Mouse (Mus musculus) bone marrow macrophage, adult 2 months (primary cell): ENCODE results near the gene Rph3a. TPM values are rescaled to one million over a fixed set of nuclear protein-coding genes. Genes with fewer than 3 reads are reported as not detected.
"Not testable (repeated sequence)": the region's sequence is repeated elsewhere in the genome, so short reads cannot be mapped to it uniquely, and the experiment has no call there.

Experiments used
- H3K27ac ChIP-seq: 2 replicates; pipeline ENCODE4 v1.5.1; 2012; ENCODE audit warnings: low read depth, low read length; ENCODE audit not compliant: insufficient read depth
- H3K4me1 ChIP-seq: 2 replicates; pipeline ENCODE4 v1.6.1; 2012; ENCODE audit warnings: low read length; ENCODE audit not compliant: control insufficient read depth, insufficient read depth
- H3K4me3 ChIP-seq: 2 replicates; pipeline ENCODE4 v1.5.1; 2012; ENCODE audit warnings: mild to moderate bottlenecking, low read length, moderate library complexity; ENCODE audit not compliant: insufficient read depth
- CTCF ChIP-seq: IDR thresholded peaks from 2 replicates; pipeline ENCODE4 v1.5.1; 2012; ENCODE audit warnings: low read depth, mild to moderate bottlenecking, low read length, moderate library complexity
- POLR2A ChIP-seq: IDR thresholded peaks from 2 replicates; pipeline ENCODE4 v1.6.1; 2012; ENCODE audit warnings: mild to moderate bottlenecking, low read depth, low read length, borderline replicate concordance
- polyA plus RNA-seq: library from polyadenylated mRNA; stranded (reverse); fragments of >200 nt; gene quantifications from 2 replicates; pipeline ENCODE4 v1.2.4, GENCODE M21; 2012; ENCODE audit not compliant: missing spikeins, insufficient read depth, insufficient read length

Rph3a gene
- polyA plus RNA-seq, 1 experiment, result not detected

DNA sequence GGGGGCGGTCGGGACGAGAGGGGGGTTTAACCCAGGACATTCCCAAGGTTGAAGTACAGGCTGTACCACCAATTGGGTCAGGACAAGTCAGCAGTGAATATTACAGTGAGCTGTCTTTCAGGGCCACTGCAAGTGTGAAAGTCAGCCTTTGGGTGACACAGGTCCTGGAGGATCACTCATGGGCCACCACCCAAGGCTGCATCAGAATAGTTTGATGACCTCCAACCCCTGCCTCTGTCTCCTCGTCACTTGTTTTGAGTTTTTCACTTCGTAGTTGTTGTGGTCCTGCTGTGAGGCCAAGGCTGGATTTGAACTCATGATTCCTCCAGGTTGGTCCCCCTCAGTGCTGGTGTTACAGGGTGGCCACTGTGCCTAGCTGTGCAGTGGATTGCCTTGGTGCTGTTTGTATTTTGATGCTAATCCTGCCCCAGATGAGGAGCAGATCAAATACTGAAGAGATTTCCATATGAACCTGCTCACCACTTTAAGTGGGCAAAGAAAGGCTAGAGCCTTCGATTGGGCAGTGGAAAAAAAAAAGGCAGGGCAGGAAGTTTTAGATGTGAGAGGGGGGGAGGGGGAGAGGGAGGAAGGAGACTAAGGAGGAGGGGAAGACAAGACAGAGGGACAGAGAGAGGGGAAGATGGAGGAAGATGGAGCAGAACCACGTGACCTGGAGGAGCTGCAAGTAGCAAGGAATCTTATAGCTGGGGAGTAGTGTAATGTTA lies 101.5 kb downstream of the Rph3a start:
- TF ChIP-seq POLR2A (no peak), CTCF (no peak)
- no peak overlapping the region for H3K27ac ChIP-seq
- peaks cover 2% of the 10 kb centered on the region; the same call in 1 of the 2 replicates for H3K4me1 ChIP-seq
- no peak overlapping the region for H3K4me3 ChIP-seq

DNA sequence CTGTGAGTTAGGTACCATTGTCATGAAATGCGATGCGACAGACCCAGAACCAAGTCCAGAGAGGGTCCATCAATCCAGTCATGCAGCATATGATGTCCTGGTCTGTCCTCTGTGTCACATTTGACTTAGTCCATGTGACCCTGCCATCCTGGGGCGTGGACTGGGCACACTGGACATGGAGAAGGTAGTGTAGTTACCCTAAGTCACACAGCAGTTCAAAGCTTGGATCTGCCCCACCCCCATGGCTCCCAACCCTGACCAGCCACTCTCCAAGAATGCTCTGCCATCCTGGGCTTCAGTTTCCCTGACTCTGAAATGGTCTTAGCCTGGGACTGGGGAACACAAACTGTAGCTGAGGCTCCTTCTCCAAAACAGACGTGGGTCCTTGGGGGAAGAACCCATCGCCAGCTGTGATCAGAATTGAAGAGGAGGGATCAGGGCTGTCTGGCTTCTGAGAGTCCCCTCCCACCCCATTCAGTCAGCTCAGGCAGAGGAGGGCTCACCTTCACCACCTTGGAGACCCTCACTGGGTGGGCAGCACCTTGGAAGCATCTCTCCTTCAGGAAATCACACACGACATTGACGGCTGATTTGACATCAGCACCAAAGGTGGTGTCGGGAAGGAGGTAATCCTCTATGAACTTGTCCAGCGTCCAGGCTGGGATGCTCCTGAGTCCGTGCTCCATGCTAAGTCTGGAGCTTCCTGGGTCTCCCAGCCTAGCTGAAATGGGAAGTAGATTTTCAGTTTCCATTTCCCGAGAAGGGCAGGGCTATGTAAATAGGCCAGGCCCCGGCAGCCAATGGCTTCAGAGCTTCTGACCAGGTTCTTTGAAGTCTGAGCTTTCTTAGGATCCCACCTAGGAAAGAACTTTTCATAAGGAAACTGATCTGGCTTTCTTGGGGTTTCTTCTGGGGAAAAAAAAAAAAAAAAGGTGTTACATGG lies 102.8 kb downstream of the Rph3a start, which contains the start of gene Oas1a:
TSS of gene Oas1a (minus strand) at position 731 of the 943 bp plus-strand sequence.
- peak within 1 kb of the TSS; percentile 57 for H3K4me3 ChIP-seq
- not testable (repeated sequence) for H3K27ac ChIP-seq, H3K4me1 ChIP-seq

GRCm38 (mm10) chr5:120902056-120902455 lies 107.8 kb downstream of the Rph3a start:
- Histone ChIP-seq H3K27ac (no peak overlapping the region), H3K4me3 (no peak overlapping the region), H3K4me1 (peaks cover 2% of the 10 kb centered on the region; the same call in 1 of the 2 replicates)
- no peak for TF ChIP-seq CTCF
- TF ChIP-seq POLR2A, result no peak

DNA sequence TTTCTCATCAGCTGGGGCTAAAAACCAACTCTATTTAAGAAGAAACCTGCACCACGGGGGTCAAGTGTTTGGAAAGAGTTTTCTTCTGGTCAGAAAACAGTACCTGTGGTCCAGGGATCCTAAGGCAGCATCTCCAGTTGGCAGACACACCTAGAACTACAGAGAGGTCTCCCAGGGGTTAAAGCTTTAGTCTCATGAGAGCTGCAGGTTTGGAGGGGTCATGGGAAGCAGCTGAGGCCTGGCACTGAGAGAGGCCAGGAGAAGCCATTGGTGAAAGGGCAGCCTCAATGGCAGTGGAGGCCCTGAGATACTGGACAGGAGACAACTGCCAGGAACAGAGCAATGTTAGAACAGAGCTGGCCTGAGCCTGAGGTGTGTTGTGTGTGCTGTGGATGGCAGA lies 109.2 kb downstream of the Rph3a start:
- Histone ChIP-seq H3K27ac (no peak overlapping the region), H3K4me1 (no peaks in the 10 kb centered on the region; the same call in 1 of the 2 replicates), H3K4me3 (no peak overlapping the region)
- TF ChIP-seq CTCF (no peak), POLR2A (no peak)

DNA sequence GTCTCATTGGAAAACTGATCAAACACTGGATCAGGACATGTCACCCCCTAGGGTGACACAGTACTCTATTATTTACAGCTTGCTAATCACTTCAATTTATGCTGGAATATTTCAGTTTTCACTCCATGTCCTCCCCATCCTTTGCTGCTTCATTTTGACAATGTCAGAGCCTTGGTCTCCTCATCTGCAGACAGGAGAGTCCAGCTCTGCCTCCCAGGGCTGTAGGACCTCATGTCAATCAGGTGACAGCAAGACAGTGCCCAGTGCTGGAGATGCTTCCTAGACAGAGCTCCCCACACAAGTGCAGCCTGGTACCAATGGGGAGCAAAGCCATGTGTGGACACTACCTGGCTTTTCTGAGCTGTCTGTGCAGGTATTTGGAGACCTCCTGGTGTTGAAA lies 111.2 kb downstream of the Rph3a start:
- Histone ChIP-seq H3K4me3 (no peak overlapping the region), H3K4me1 (no peaks in the 10 kb centered on the region; the same call in 1 of the 2 replicates), H3K27ac (no peak overlapping the region)
- TF ChIP-seq CTCF, result no peak
- TF ChIP-seq POLR2A, result no peak

DNA sequence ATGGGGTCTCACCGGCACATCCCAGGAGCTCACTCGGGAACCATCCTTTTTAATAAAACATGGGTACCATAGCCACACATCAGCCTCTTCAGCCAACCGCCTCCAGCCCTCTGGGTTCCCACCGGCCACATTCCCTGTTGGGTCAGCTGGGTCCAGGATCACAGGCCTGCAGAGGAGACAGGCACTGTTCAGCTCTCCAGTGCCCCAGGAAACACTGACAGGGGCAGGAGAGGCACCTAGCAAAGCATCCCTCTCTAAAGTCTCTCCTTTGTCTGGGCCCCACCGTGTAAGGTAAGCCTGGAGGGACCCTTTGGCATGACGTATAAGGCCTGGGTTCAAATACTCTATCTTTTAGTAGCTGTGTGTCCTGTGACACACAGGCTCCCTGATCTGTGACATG lies 111.6 kb downstream of the Rph3a start:
- Histone ChIP-seq H3K4me3 (no peak overlapping the region), H3K4me1 (no peaks in the 10 kb centered on the region; the same call in 1 of the 2 replicates), H3K27ac (no peak overlapping the region)
- no peak for TF ChIP-seq CTCF
- no peak for TF ChIP-seq POLR2A

- H3K4me1 ChIP-seq, result peaks cover 9% of the 10 kb centered on the region
- H3K4me3 ChIP-seq, result no peak overlapping the region
- TF ChIP-seq CTCF, result no peak
- H3K27ac ChIP-seq, result no peak overlapping the region
Measured at GRCm38 (mm10) chr5:120895231-120895900, 114.5 kb downstream of the Rph3a start.

GRCm38 (mm10) chr5:120894692-120895091 lies 115.2 kb downstream of the Rph3a start:
- not testable (repeated sequence) for H3K4me3 ChIP-seq, H3K27ac ChIP-seq, H3K4me1 ChIP-seq

- H3K4me1 ChIP-seq, H3K4me3 ChIP-seq: not testable (repeated sequence)
Measured at GRCm38 (mm10) chr5:120893866-120894265, 116.0 kb downstream of the Rph3a start.

DNA sequence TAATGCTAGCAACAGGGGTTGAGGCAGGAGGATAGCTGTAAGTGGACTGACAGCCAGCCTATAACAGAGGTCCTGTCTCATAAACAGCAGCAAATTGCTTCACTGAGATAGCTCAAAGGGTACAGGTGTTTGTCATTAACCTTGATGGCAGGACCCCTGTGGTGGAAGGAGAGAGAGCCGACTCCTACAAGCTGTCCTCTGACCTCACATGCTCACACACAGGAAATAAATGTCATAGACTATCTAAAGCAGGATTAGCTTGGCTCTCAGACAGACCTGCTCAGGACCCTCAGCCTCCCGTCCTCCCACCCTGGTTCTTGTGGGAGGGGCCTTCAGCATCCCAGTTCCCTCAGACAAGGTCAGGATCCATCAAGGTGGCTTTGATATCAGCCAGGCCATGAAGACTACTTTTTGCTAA lies 117.6 kb downstream of the Rph3a start:
- Histone ChIP-seq H3K4me3 (no peak overlapping the region), H3K27ac (no peak overlapping the region), H3K4me1 (peaks cover 16% of the 10 kb centered on the region)
- TF ChIP-seq CTCF, result no peak
- no peak for TF ChIP-seq POLR2A

More at GRCm38 (mm10) chr5:120893866-120894265, 116.0 kb downstream of the Rph3a start:
- not testable (repeated sequence) for H3K27ac ChIP-seq

- not testable (repeated sequence) for H3K27ac ChIP-seq, H3K4me3 ChIP-seq
- peaks cover 16% of the 10 kb centered on the region for H3K4me1 ChIP-seq
Measured at GRCm38 (mm10) chr5:120891566-120892242, 118.2 kb downstream of the Rph3a start.
